Comparison of ENCODE assay signal across 9 mouse cellular contexts in genomic region chr19:6299450-6300267, GRCm38 (mm10). TPM values are rescaled to one million over a fixed set of nuclear protein-coding genes. Genes with fewer than 3 reads are reported as not detected.
A peak's percentile ranks its signal among the peaks of the same experiment; 100 is the strongest.
DNase-seq lines count a peak whose midpoint lies in the region; ATAC-seq and TF ChIP-seq lines count a peak whose summit lies in the region.
"Had no signal": no experiment of that assay in that cellular context is flagged by ENCODE, and none has a peak within 500 bp of the region (broad histone marks: within the 10 kb centered on the region; RNA-seq: fewer than 3 reads in every experiment).

No protein-coding gene starts in this region.

- peak overlapping the region; percentile 47 for H3K4me2 ChIP-seq in heart, embryonic 13.5 days
- H3K4me2 ChIP-seq in liver, embryonic 13.5 days: peak overlapping the region; percentile 56
- H3K4me2 ChIP-seq in stomach, postnatal 0 days (replicated peaks; ENCODE audit: low read depth): no peak overlapping the region
- H3K4me2 ChIP-seq: neural tube, embryonic 12.5 days had no signal

- peak overlapping the region; percentile 37; the same call in 1 of the 2 replicates for H3K9ac ChIP-seq in heart, embryonic 13.5 days
- H3K9ac ChIP-seq in liver, embryonic 13.5 days: peak overlapping the region; percentile 63
- H3K9ac ChIP-seq in stomach, postnatal 0 days (ENCODE audit: low read length): no peak overlapping the region
- H3K9ac ChIP-seq: neural tube, embryonic 12.5 days had no signal

- no peaks in the 10 kb centered on the region for H3K9me3 ChIP-seq in heart, embryonic 13.5 days
- no peaks in the 10 kb centered on the region for H3K9me3 ChIP-seq in liver, embryonic 13.5 days (replicated peaks)
- H3K9me3 ChIP-seq in stomach, postnatal 0 days (ENCODE audit: control insufficient read depth, low read length): no peaks in the 10 kb centered on the region
- H3K9me3 ChIP-seq: neural tube, embryonic 12.5 days had no signal

- DNase-seq in right cerebral cortex, postnatal 10 days (ENCODE audit: low spot score in 2 of 2): peak; percentile 42 to 43
- no peak for DNase-seq in right cerebral cortex, adult 18-20 months
- DNase-seq in liver, embryonic 13.5 days: no peak
- no peak for DNase-seq in stomach, postnatal 0 days (ENCODE audit: low spot score)
- DNase-seq in MN1 (ENCODE audit: low spot score): no peak
- DNase-seq: adrenal gland, adult 8-10 months had no signal

- TF ChIP-seq CTCF in stomach, postnatal 0 days (IDR thresholded peaks at IDR 0.05; ENCODE audit: low read depth): no peak

- H3K36me3 ChIP-seq in heart, embryonic 13.5 days: peaks cover 56% of the 10 kb centered on the region
- H3K36me3 ChIP-seq in liver, embryonic 13.5 days: peaks cover 58% of the 10 kb centered on the region
- H3K36me3 ChIP-seq in stomach, postnatal 0 days (ENCODE audit: control insufficient read depth, insufficient read depth, low read length): peaks cover 28% of the 10 kb centered on the region

- H3K4me1 ChIP-seq in heart, embryonic 13.5 days: peaks cover 56% of the 10 kb centered on the region
- peaks cover 100% of the 10 kb centered on the region for H3K4me1 ChIP-seq in liver, embryonic 13.5 days (replicated peaks)
- no peaks in the 10 kb centered on the region for H3K4me1 ChIP-seq in stomach, postnatal 0 days (replicated peaks; ENCODE audit: control insufficient read depth, insufficient read depth)
- H3K4me1 ChIP-seq: neural tube, embryonic 12.5 days had no signal

- WGBS in heart, embryonic 13.5 days: 71% methylated on average over 7 of the region's 7 CpGs
- WGBS in liver, embryonic 13.5 days (ENCODE audit: insufficient replicate concordance): 45% methylated on average over 7 of the region's 7 CpGs
- 67% methylated on average over 7 of the region's 7 CpGs for WGBS in stomach, postnatal 0 days

- no peak for TF ChIP-seq EP300 in stomach, postnatal 0 days (optimal IDR thresholded peaks at IDR 0.05)

- no peak for ATAC-seq in heart, embryonic 13.5 days (ENCODE audit: extremely low read depth, insufficient number of reproducible peaks, low FRiP score, low TSS enrichment)
- no peak for ATAC-seq in liver, embryonic 13.5 days (ENCODE audit: low read depth)
- ATAC-seq in stomach, postnatal 0 days (ENCODE audit: low FRiP score, low TSS enrichment): peak; percentile 8; the same call in 1 of the 2 replicates
- no peak for ATAC-seq in activated CD4-positive, CD25-positive, alpha-beta regulatory T cell, adult 4 months

- no peak overlapping the region for H3K4me3 ChIP-seq in heart, embryonic 13.5 days
- H3K4me3 ChIP-seq in liver, embryonic 13.5 days (replicated peaks): peak overlapping the region; percentile 26
- no peak overlapping the region for H3K4me3 ChIP-seq in stomach, postnatal 0 days (ENCODE audit: low read depth, low read length)
- H3K4me3 ChIP-seq: neural tube, embryonic 12.5 days had no signal

- H3K27me3 ChIP-seq in heart, embryonic 13.5 days (replicated peaks): no peaks in the 10 kb centered on the region
- H3K27me3 ChIP-seq in liver, embryonic 13.5 days: no peaks in the 10 kb centered on the region
- H3K27me3 ChIP-seq in stomach, postnatal 0 days (ENCODE audit: control insufficient read depth, insufficient read depth, low read length): no peaks in the 10 kb centered on the region
- H3K27me3 ChIP-seq: neural tube, embryonic 12.5 days had no signal

- peak overlapping the region; percentile 70 for H3K27ac ChIP-seq in heart, embryonic 13.5 days (replicated peaks)
- H3K27ac ChIP-seq in liver, embryonic 13.5 days: peak overlapping the region; percentile 94
- peak overlapping the region; percentile 25; the same call in 1 of the 2 replicates for H3K27ac ChIP-seq in stomach, postnatal 0 days (replicated peaks)
- H3K27ac ChIP-seq: neural tube, embryonic 12.5 days had no signal

RNA-seq across cellular contexts. Expression of gene Cdc42bpg, which starts 6.6 kb away (rescaled TPM):
- 0.45 and 0.60 TPM in 2 replicates for polyA plus RNA-seq in heart, embryonic 13.5 days (2015; fragmentation: Nextera tagmentation; extraction: Ambion mirVana)
- 0.14 and 0.16 TPM in 2 replicates for polyA plus RNA-seq in liver, embryonic 13.5 days (2015; fragmentation: Nextera tagmentation; extraction: Ambion mirVana)
- polyA plus RNA-seq in stomach, postnatal 0 days (2015; fragmentation: Nextera tagmentation; extraction: Ambion mirVana): 1.3 and 1.9 TPM in 2 replicates
- under 1 TPM; 0.11 to 0.17 TPM for polyA plus RNA-seq in activated CD4-positive, CD25-positive, alpha-beta regulatory T cell, adult 4 months (2017; shearing (Covaris generic))

RNA-seq across cellular contexts. Expression of gene Ehd1, which starts 23.1 kb away (rescaled TPM):
- 70.0 and 72.4 TPM in 2 replicates for polyA plus RNA-seq in heart, embryonic 13.5 days (2015; fragmentation: Nextera tagmentation; extraction: Ambion mirVana)
- 68.8 and 72.6 TPM in 2 replicates for polyA plus RNA-seq in liver, embryonic 13.5 days (2015; fragmentation: Nextera tagmentation; extraction: Ambion mirVana)
- 62.0 and 63.8 TPM in 2 replicates for polyA plus RNA-seq in stomach, postnatal 0 days (2015; fragmentation: Nextera tagmentation; extraction: Ambion mirVana)
- 10 to 100 TPM; 11.0 to 15.2 TPM for polyA plus RNA-seq in activated CD4-positive, CD25-positive, alpha-beta regulatory T cell, adult 4 months (2017; shearing (Covaris generic))

RNA-seq across cellular contexts. Expression of gene Men1, which starts 35.1 kb away (rescaled TPM):
- polyA plus RNA-seq in heart, embryonic 13.5 days (2015; fragmentation: Nextera tagmentation; extraction: Ambion mirVana): 46.9 and 48.1 TPM in 2 replicates
- polyA plus RNA-seq in liver, embryonic 13.5 days (2015; fragmentation: Nextera tagmentation; extraction: Ambion mirVana): 26.3 and 29.9 TPM in 2 replicates
- 27.1 and 27.9 TPM in 2 replicates for polyA plus RNA-seq in stomach, postnatal 0 days (2015; fragmentation: Nextera tagmentation; extraction: Ambion mirVana)
- 10 to 100 TPM; 13.9 to 19.1 TPM for polyA plus RNA-seq in activated CD4-positive, CD25-positive, alpha-beta regulatory T cell, adult 4 months (2017; shearing (Covaris generic))

RNA-seq across cellular contexts. Expression of gene Map4k2, which starts 41.3 kb away (rescaled TPM):
- polyA plus RNA-seq in heart, embryonic 13.5 days (2015; fragmentation: Nextera tagmentation; extraction: Ambion mirVana): 12.5 and 13.5 TPM in 2 replicates
- 4.5 and 5.8 TPM in 2 replicates for polyA plus RNA-seq in liver, embryonic 13.5 days (2015; fragmentation: Nextera tagmentation; extraction: Ambion mirVana)
- 5.2 and 5.7 TPM in 2 replicates for polyA plus RNA-seq in stomach, postnatal 0 days (2015; fragmentation: Nextera tagmentation; extraction: Ambion mirVana)
- 100 to 1,000 TPM in 1 of 2 experiments, 10 to 100 TPM in 1; 82.0 to 116 TPM for polyA plus RNA-seq in activated CD4-positive, CD25-positive, alpha-beta regulatory T cell, adult 4 months (2017; shearing (Covaris generic))

RNA-seq across cellular contexts. Expression of gene Atg2a, which starts 58.2 kb away (rescaled TPM):
- 6.5 and 7.1 TPM in 2 replicates for polyA plus RNA-seq in heart, embryonic 13.5 days (2015; fragmentation: Nextera tagmentation; extraction: Ambion mirVana)
- polyA plus RNA-seq in liver, embryonic 13.5 days (2015; fragmentation: Nextera tagmentation; extraction: Ambion mirVana): 4.1 and 4.8 TPM in 2 replicates
- 4.8 and 6.0 TPM in 2 replicates for polyA plus RNA-seq in stomach, postnatal 0 days (2015; fragmentation: Nextera tagmentation; extraction: Ambion mirVana)
- polyA plus RNA-seq in activated CD4-positive, CD25-positive, alpha-beta regulatory T cell, adult 4 months (2017; shearing (Covaris generic)): 10 to 100 TPM in 1 of 2 experiments, 1 to 10 TPM in 1; 7.4 to 17.2 TPM

Comparison
In these comparisons a context has a peak if more than half of its experiments do, and no peak if none do; other contexts are left out.
1. DNase-seq: peak in right cerebral cortex, postnatal 10 days (2 of 2); none in right cerebral cortex, adult 18-20 months (single experiment), liver, embryonic 13.5 days (single experiment), stomach, postnatal 0 days (single experiment) and MN1 (single experiment).
2. H3K27ac ChIP-seq: peak in every context shown above with its lines; median percentile 94 in liver, embryonic 13.5 days; 70 in heart, embryonic 13.5 days; 25 in stomach, postnatal 0 days.